Mouse (Mus musculus): ENCODE measurements around the gene Gpat3. TPM values are rescaled to one million over a fixed set of nuclear protein-coding genes. Genes with fewer than 3 reads are reported as not detected.

Gene Gpat3
- 0.45 and 1.5 TPM in 2 replicates for polyA plus RNA-seq (2014; fragmentation: Nextera tagmentation; extraction: Ambion mirVana)

- peak within 1 kb of the TSS; percentile 59 for H3K4me3 ChIP-seq (ENCODE audit: low read depth, low read length)
- H3K9ac ChIP-seq (ENCODE audit: low read depth, low read length): peak within 1 kb of the TSS; percentile 68
- H3K27ac ChIP-seq (replicated peaks; ENCODE audit: low read depth, low read length): no peak within 1 kb of the TSS
- H3K27me3 ChIP-seq (replicated peaks; ENCODE audit: control insufficient read depth, insufficient read depth, low read length): peaks cover 47% of the 10 kb centered on the region
- 0% methylated on average over 16 of the region's 16 CpGs for WGBS
- H3K4me2 ChIP-seq (ENCODE audit: low read depth, low read length): peak within 1 kb of the TSS; percentile 95
- H3K36me3 ChIP-seq (ENCODE audit: control insufficient read depth, insufficient read depth, low read length): no peaks in the 10 kb centered on the region
- H3K4me1 ChIP-seq (ENCODE audit: control insufficient read depth, insufficient read depth, low read length): peaks cover 4% of the 10 kb centered on the region; the same call in 1 of the 2 replicates
- DNase-seq (ENCODE audit: low spot score): no peak
- H3K9me3 ChIP-seq (ENCODE audit: control insufficient read depth, low read length): peaks cover 11% of the 10 kb centered on the region; the same call in 1 of the 2 replicates
- 0 out of 2 replicates have a peak, but pooled peaks have one; percentile 32 for ATAC-seq (ENCODE audit: low read depth)
Observed at GRCm38 (mm10) chr5:100845485-100845847, at the start of gene Gpat3. Gpat3 (plus strand) TSS chr5:100845713.

DNA sequence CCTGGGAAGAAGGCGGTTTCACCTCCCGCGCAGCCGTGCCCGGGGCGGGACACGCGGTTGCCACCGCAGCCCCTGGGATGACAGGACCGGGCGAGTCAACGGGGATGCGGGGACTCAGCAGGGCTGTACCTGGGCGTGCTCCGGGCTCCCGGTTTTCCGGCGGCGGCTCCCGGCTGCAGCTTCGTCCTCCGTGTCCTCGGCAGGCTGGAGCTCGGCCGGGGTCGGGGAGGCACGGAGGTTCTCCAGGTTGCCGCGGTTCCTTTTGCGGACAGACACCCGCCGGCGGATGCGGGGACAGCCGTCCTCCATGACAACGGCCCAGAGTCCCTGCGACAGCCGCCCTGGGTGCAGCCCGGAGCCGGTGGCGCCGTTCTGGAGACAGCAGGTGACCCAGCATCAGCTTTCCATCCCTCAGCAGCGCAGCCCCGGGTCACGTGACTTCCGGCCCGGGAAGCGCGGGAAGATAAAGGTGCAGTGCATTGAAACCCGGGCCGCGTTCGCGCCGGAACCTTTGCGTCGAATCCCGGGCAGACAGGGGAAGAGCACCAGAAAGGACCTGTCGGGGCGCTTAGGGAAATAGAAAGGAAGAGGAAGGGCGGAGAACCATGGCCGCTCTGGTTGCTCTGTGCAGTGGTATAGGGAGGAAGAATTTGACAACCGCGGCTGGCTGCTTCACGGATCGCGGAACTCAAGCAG lies 47.2 kb upstream of the Gpat3 start, which contains the start of the genes Helq and Mrps18c:
Gene Helq, minus strand, starts transcription at position 434 of the 696 bp plus-strand sequence.
Gene Mrps18c, plus strand, starts transcription at position 463 of the 696 bp plus-strand sequence.
- DNase-seq (ENCODE audit: low spot score) (peak; percentile 96), ATAC-seq (ENCODE audit: low read depth) (peak; percentile 98)
- Histone ChIP-seq H3K4me2 (ENCODE audit: low read depth, low read length) (peak within 1 kb of the TSS; percentile 90), H3K27me3 (replicated peaks; ENCODE audit: control insufficient read depth, insufficient read depth, low read length) (no peaks in the 10 kb centered on the region), H3K9ac (ENCODE audit: low read depth, low read length) (peak within 1 kb of the TSS; percentile 79), H3K9me3 (ENCODE audit: control insufficient read depth, low read length) (no peaks in the 10 kb centered on the region), H3K4me1 (ENCODE audit: control insufficient read depth, insufficient read depth, low read length) (peaks cover 12% of the 10 kb centered on the region; the same call in 1 of the 2 replicates), H3K36me3 (ENCODE audit: control insufficient read depth, insufficient read depth, low read length) (peaks cover 42% of the 10 kb centered on the region), H3K4me3 (ENCODE audit: low read depth, low read length) (peak within 1 kb of the TSS; percentile 88), H3K27ac (replicated peaks; ENCODE audit: low read depth, low read length) (no peak within 1 kb of the TSS)
- WGBS: under 1% methylated on average over 43 of the region's 67 CpGs

- Histone ChIP-seq H3K4me1 (ENCODE audit: control insufficient read depth, insufficient read depth, low read length) (peaks cover 4% of the 10 kb centered on the region; the same call in 1 of the 2 replicates), H3K27ac (replicated peaks; ENCODE audit: low read depth, low read length) (no peak overlapping the region), H3K9me3 (ENCODE audit: control insufficient read depth, low read length) (no peaks in the 10 kb centered on the region), H3K4me2 (ENCODE audit: low read depth, low read length) (no peak overlapping the region), H3K9ac (ENCODE audit: low read depth, low read length) (no peak overlapping the region), H3K4me3 (ENCODE audit: low read depth, low read length) (no peak overlapping the region), H3K27me3 (replicated peaks; ENCODE audit: control insufficient read depth, insufficient read depth, low read length) (no peaks in the 10 kb centered on the region), H3K36me3 (ENCODE audit: control insufficient read depth, insufficient read depth, low read length) (0 out of 2 replicates have a peak, but pooled peaks cover 17% of the 10 kb centered on the region)
- ATAC-seq (ENCODE audit: low read depth) (no peak), DNase-seq (ENCODE audit: low spot score) (no peak)
- 58% methylated on average over 4 of the region's 4 CpGs for WGBS
Observed at GRCm38 (mm10) chr5:100818341-100818740, 27.2 kb upstream of the Gpat3 start.

DNA sequence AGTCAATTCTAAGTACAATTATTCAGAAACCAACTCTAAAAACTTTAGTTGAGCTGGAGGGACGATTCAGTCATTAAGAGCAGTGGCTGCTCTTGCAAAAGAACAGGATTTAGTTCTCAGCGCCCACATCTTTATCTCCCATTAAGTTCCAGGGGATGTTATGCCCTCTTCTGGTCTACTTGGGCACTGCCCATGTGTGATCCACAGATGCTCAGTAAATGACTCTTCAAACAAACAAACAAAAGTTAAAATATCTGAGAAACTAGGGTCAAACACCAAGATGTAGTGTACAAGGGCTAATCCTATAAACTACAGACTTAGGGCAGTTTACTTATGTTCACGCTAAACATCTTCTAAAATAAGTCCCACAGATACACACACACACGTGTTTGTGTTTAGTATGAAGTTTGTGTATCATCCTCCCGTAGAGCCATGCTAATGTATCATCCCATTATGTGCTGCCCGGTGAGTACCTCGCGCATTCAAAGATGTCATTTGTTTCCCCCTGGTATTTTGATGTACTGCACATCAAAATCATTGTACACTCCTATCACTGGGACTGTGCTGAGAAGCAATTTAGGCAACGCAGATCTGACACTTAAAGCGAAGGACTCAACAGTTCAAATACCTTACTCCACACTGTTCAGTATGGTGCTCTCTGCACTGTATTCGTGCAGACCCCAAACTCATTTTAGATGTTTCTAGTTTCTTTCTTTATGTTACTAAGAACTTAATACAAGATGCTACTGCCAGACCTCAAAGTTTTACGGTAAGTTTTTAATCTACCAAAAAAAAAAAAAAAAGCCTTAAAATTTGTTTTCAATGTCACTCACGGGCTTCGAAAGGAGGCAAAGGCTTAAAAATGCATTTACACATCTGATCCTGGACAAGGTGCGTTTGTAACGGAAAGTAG lies 25.7 kb upstream of the Gpat3 start:
- ATAC-seq (ENCODE audit: low read depth): no peak
- 0 out of 2 replicates have a peak, but pooled peaks cover 13% of the 10 kb centered on the region for H3K36me3 ChIP-seq (ENCODE audit: control insufficient read depth, insufficient read depth, low read length)
- WGBS: 25% methylated on average over 16 of the region's 16 CpGs
- H3K4me3 ChIP-seq (ENCODE audit: low read depth, low read length): peak overlapping the region; percentile 91
- H3K27me3 ChIP-seq (replicated peaks; ENCODE audit: control insufficient read depth, insufficient read depth, low read length): no peaks in the 10 kb centered on the region
- DNase-seq (ENCODE audit: low spot score): no peak
- H3K27ac ChIP-seq (replicated peaks; ENCODE audit: low read depth, low read length): peak overlapping the region; percentile 86; the same call in 1 of the 2 replicates
- peak overlapping the region; percentile 87 for H3K4me2 ChIP-seq (ENCODE audit: low read depth, low read length)
- peak overlapping the region; percentile 98 for H3K9ac ChIP-seq (ENCODE audit: low read depth, low read length)
- H3K9me3 ChIP-seq (ENCODE audit: control insufficient read depth, low read length): no peaks in the 10 kb centered on the region
- H3K4me1 ChIP-seq (ENCODE audit: control insufficient read depth, insufficient read depth, low read length): peaks cover 4% of the 10 kb centered on the region; the same call in 1 of the 2 replicates

- under 1% methylated on average over 48 of the region's 63 CpGs for WGBS
Observed at GRCm38 (mm10) chr5:100820483-100821184, 24.9 kb upstream of the Gpat3 start, which contains the start of gene Abraxas1. Abraxas1 (minus strand) TSS chr5:100820965.

GRCm38 (mm10) chr5:100821375-100821774 lies 24.1 kb upstream of the Gpat3 start:
- Histone ChIP-seq H3K9ac (ENCODE audit: low read depth, low read length) (no peak overlapping the region), H3K9me3 (ENCODE audit: control insufficient read depth, low read length) (no peaks in the 10 kb centered on the region), H3K4me3 (ENCODE audit: low read depth, low read length) (peak overlapping the region; percentile 91), H3K4me2 (ENCODE audit: low read depth, low read length) (peak overlapping the region; percentile 87), H3K27me3 (replicated peaks; ENCODE audit: control insufficient read depth, insufficient read depth, low read length) (no peaks in the 10 kb centered on the region), H3K36me3 (ENCODE audit: control insufficient read depth, insufficient read depth, low read length) (0 out of 2 replicates have a peak, but pooled peaks cover 4% of the 10 kb centered on the region), H3K27ac (replicated peaks; ENCODE audit: low read depth, low read length) (no peak overlapping the region), H3K4me1 (ENCODE audit: control insufficient read depth, insufficient read depth, low read length) (peaks cover 4% of the 10 kb centered on the region; the same call in 1 of the 2 replicates)
- WGBS: 78% methylated on average over 8 of the region's 8 CpGs
- DNase-seq (ENCODE audit: low spot score) (no peak), ATAC-seq (ENCODE audit: low read depth) (no peak)

More at GRCm38 (mm10) chr5:100820483-100821184, 24.9 kb upstream of the Gpat3 start, which contains the start of gene Abraxas1:
- Histone ChIP-seq H3K27me3 (replicated peaks; ENCODE audit: control insufficient read depth, insufficient read depth, low read length) (no peaks in the 10 kb centered on the region), H3K4me1 (ENCODE audit: control insufficient read depth, insufficient read depth, low read length) (peaks cover 4% of the 10 kb centered on the region; the same call in 1 of the 2 replicates), H3K9ac (ENCODE audit: low read depth, low read length) (peak within 1 kb of the TSS; percentile 98), H3K36me3 (ENCODE audit: control insufficient read depth, insufficient read depth, low read length) (0 out of 2 replicates have a peak, but pooled peaks cover 12% of the 10 kb centered on the region), H3K4me3 (ENCODE audit: low read depth, low read length) (peak within 1 kb of the TSS; percentile 91), H3K27ac (replicated peaks; ENCODE audit: low read depth, low read length) (peak within 1 kb of the TSS; percentile 86), H3K4me2 (ENCODE audit: low read depth, low read length) (peak within 1 kb of the TSS; percentile 87), H3K9me3 (ENCODE audit: control insufficient read depth, low read length) (no peaks in the 10 kb centered on the region)
- DNase-seq (ENCODE audit: low spot score) (peak; percentile 91), ATAC-seq (ENCODE audit: low read depth) (peak; percentile 97)

- Histone ChIP-seq H3K9ac (ENCODE audit: low read depth, low read length) (no peak overlapping the region), H3K4me2 (ENCODE audit: low read depth, low read length) (no peak overlapping the region), H3K36me3 (ENCODE audit: control insufficient read depth, insufficient read depth, low read length) (no peaks in the 10 kb centered on the region), H3K4me1 (ENCODE audit: control insufficient read depth, insufficient read depth, low read length) (peaks cover 4% of the 10 kb centered on the region; the same call in 1 of the 2 replicates), H3K4me3 (ENCODE audit: low read depth, low read length) (no peak overlapping the region), H3K27me3 (replicated peaks; ENCODE audit: control insufficient read depth, insufficient read depth, low read length) (no peaks in the 10 kb centered on the region), H3K27ac (replicated peaks; ENCODE audit: low read depth, low read length) (no peak overlapping the region), H3K9me3 (ENCODE audit: control insufficient read depth, low read length) (no peaks in the 10 kb centered on the region)
- ATAC-seq (ENCODE audit: low read depth) (no peak), DNase-seq (ENCODE audit: low spot score) (no peak)
- 77% methylated on average over 7 of the region's 7 CpGs for WGBS
Observed at GRCm38 (mm10) chr5:100822826-100823225, 22.7 kb upstream of the Gpat3 start.
